Mouse (Mus musculus): ENCODE measurements around the gene Ldlrad3. TPM values are rescaled to one million over a fixed set of nuclear protein-coding genes. Genes with fewer than 3 reads are reported as not detected.

The Ldlrad3 gene
- polyA plus RNA-seq, 1 experiment: 18.5 TPM

- TF ChIP-seq POLR2A (IDR thresholded peaks at IDR 0.05; ENCODE audit: low read depth, low read length): no peak
- TF ChIP-seq CTCF (conservative IDR thresholded peaks at IDR 0.05; ENCODE audit: insufficient read depth, insufficient read length, low read depth, low read length): no peak
- H3K4me3 ChIP-seq (ENCODE audit: insufficient read depth, low read depth, low read length): no peak overlapping the region
- no peak for DNase-seq
- H3K36me3 ChIP-seq (ENCODE audit: control insufficient read depth, insufficient read depth, low read length): no peaks in the 10 kb centered on the region
- H3K4me1 ChIP-seq (ENCODE audit: control insufficient read depth, insufficient read depth, low read length): no peaks in the 10 kb centered on the region; the same call in 1 of the 2 replicates
- no peaks in the 10 kb centered on the region for H3K27me3 ChIP-seq (replicated peaks; ENCODE audit: control insufficient read depth, insufficient read depth, low read length)
- 81% methylated on average over 6 of the region's 6 CpGs for WGBS
- no peak overlapping the region for H3K27ac ChIP-seq (ENCODE audit: insufficient read depth, low read depth, low read length)
These were observed 79.5 kb downstream of the Ldlrad3 start for GRCm38 (mm10) chr2:102106728-102107127.

GRCm38 (mm10) chr2:102105454-102105853 is 80.7 kb downstream of the Ldlrad3 start:
- no peak for DNase-seq
- TF ChIP-seq POLR2A (IDR thresholded peaks at IDR 0.05; ENCODE audit: low read depth, low read length): no peak
- TF ChIP-seq CTCF (conservative IDR thresholded peaks at IDR 0.05; ENCODE audit: insufficient read depth, insufficient read length, low read depth, low read length): no peak
- H3K4me3 ChIP-seq (ENCODE audit: insufficient read depth, low read depth, low read length): no peak overlapping the region
- no peaks in the 10 kb centered on the region for H3K36me3 ChIP-seq (ENCODE audit: control insufficient read depth, insufficient read depth, low read length)
- no peaks in the 10 kb centered on the region for H3K27me3 ChIP-seq (replicated peaks; ENCODE audit: control insufficient read depth, insufficient read depth, low read length)
- no peak overlapping the region for H3K27ac ChIP-seq (ENCODE audit: insufficient read depth, low read depth, low read length)
- H3K4me1 ChIP-seq (ENCODE audit: control insufficient read depth, insufficient read depth, low read length): no peaks in the 10 kb centered on the region; the same call in 1 of the 2 replicates
- 84% methylated on average over 2 of the region's 2 CpGs for WGBS

DNA sequence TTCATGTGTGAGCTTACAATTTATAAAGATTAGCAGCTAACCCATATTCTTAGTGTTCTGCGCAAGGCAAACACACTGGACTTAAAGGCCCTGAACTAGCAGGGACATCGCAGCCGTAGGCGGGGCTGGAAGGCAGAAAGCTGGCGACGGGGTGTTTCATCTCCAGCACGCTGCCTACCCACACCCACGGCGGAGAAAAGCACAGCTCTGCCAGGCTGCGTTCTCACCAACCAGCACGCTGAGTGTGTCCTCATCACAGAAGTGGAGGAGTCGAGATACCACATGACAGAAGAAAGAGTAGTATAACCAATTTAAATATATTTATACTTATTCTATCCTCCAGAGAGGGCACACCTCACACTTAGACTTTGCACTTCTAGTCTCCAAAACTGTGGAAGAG is 82.2 kb downstream of the Ldlrad3 start:
- Histone ChIP-seq H3K4me1 (ENCODE audit: control insufficient read depth, insufficient read depth, low read length) (no peaks in the 10 kb centered on the region; the same call in 1 of the 2 replicates), H3K27me3 (replicated peaks; ENCODE audit: control insufficient read depth, insufficient read depth, low read length) (no peaks in the 10 kb centered on the region), H3K36me3 (ENCODE audit: control insufficient read depth, insufficient read depth, low read length) (no peaks in the 10 kb centered on the region), H3K27ac (ENCODE audit: insufficient read depth, low read depth, low read length) (no peak overlapping the region), H3K4me3 (ENCODE audit: insufficient read depth, low read depth, low read length) (no peak overlapping the region)
- no peak for TF ChIP-seq CTCF (conservative IDR thresholded peaks at IDR 0.05; ENCODE audit: insufficient read depth, insufficient read length, low read depth, low read length)
- no peak for TF ChIP-seq POLR2A (IDR thresholded peaks at IDR 0.05; ENCODE audit: low read depth, low read length)
- 92% methylated on average over 12 of the region's 12 CpGs for WGBS
- no peak for DNase-seq

GRCm38 (mm10) chr2:102100490-102100889 is 85.7 kb downstream of the Ldlrad3 start:
- 72% methylated on average over 4 of the region's 4 CpGs for WGBS
- Histone ChIP-seq H3K36me3 (ENCODE audit: control insufficient read depth, insufficient read depth, low read length) (no peaks in the 10 kb centered on the region), H3K4me1 (ENCODE audit: control insufficient read depth, insufficient read depth, low read length) (no peaks in the 10 kb centered on the region), H3K4me3 (ENCODE audit: insufficient read depth, low read depth, low read length) (no peak overlapping the region), H3K27me3 (replicated peaks; ENCODE audit: control insufficient read depth, insufficient read depth, low read length) (no peaks in the 10 kb centered on the region), H3K27ac (ENCODE audit: insufficient read depth, low read depth, low read length) (no peak overlapping the region)
- TF ChIP-seq CTCF (conservative IDR thresholded peaks at IDR 0.05; ENCODE audit: insufficient read depth, insufficient read length, low read depth, low read length) (no peak), POLR2A (IDR thresholded peaks at IDR 0.05; ENCODE audit: low read depth, low read length) (no peak)
- no peak for DNase-seq

GRCm38 (mm10) chr2:102099702-102100450 is 86.3 kb downstream of the Ldlrad3 start:
- no peaks in the 10 kb centered on the region for H3K36me3 ChIP-seq (ENCODE audit: control insufficient read depth, insufficient read depth, low read length)
- H3K4me1 ChIP-seq (ENCODE audit: control insufficient read depth, insufficient read depth, low read length): peaks cover 4% of the 10 kb centered on the region; the same call in 1 of the 2 replicates
- 72% methylated on average over 14 of the region's 14 CpGs for WGBS
- no peaks in the 10 kb centered on the region for H3K27me3 ChIP-seq (replicated peaks; ENCODE audit: control insufficient read depth, insufficient read depth, low read length)
- no peak overlapping the region for H3K4me3 ChIP-seq (ENCODE audit: insufficient read depth, low read depth, low read length)
- no peak for TF ChIP-seq POLR2A (IDR thresholded peaks at IDR 0.05; ENCODE audit: low read depth, low read length)
- TF ChIP-seq CTCF (conservative IDR thresholded peaks at IDR 0.05; ENCODE audit: insufficient read depth, insufficient read length, low read depth, low read length): no peak
- DNase-seq: peak; percentile 17
- H3K27ac ChIP-seq (ENCODE audit: insufficient read depth, low read depth, low read length): no peak overlapping the region

GRCm38 (mm10) chr2:102099261-102099660 is 86.9 kb downstream of the Ldlrad3 start:
- 92% methylated on average over 4 of the region's 4 CpGs for WGBS
- H3K4me1 ChIP-seq (ENCODE audit: control insufficient read depth, insufficient read depth, low read length): peaks cover 4% of the 10 kb centered on the region; the same call in 1 of the 2 replicates
- TF ChIP-seq CTCF (conservative IDR thresholded peaks at IDR 0.05; ENCODE audit: insufficient read depth, insufficient read length, low read depth, low read length) (no peak), POLR2A (IDR thresholded peaks at IDR 0.05; ENCODE audit: low read depth, low read length) (no peak)
- no peaks in the 10 kb centered on the region for H3K27me3 ChIP-seq (replicated peaks; ENCODE audit: control insufficient read depth, insufficient read depth, low read length)
- no peaks in the 10 kb centered on the region for H3K36me3 ChIP-seq (ENCODE audit: control insufficient read depth, insufficient read depth, low read length)
- DNase-seq: no peak
- H3K4me3 ChIP-seq (ENCODE audit: insufficient read depth, low read depth, low read length): no peak overlapping the region
- no peak overlapping the region for H3K27ac ChIP-seq (ENCODE audit: insufficient read depth, low read depth, low read length)

GRCm38 (mm10) chr2:102094773-102095172 is 91.4 kb downstream of the Ldlrad3 start:
- H3K36me3 ChIP-seq (ENCODE audit: control insufficient read depth, insufficient read depth, low read length): no peaks in the 10 kb centered on the region
- peak; percentile 45 for DNase-seq
- peaks cover 4% of the 10 kb centered on the region; the same call in 1 of the 2 replicates for H3K4me1 ChIP-seq (ENCODE audit: control insufficient read depth, insufficient read depth, low read length)
- WGBS: 36% methylated on average over 11 of the region's 11 CpGs
- TF ChIP-seq POLR2A (IDR thresholded peaks at IDR 0.05; ENCODE audit: low read depth, low read length): no peak
- no peak for TF ChIP-seq CTCF (conservative IDR thresholded peaks at IDR 0.05; ENCODE audit: insufficient read depth, insufficient read length, low read depth, low read length)
- no peak overlapping the region for H3K4me3 ChIP-seq (ENCODE audit: insufficient read depth, low read depth, low read length)
- no peaks in the 10 kb centered on the region for H3K27me3 ChIP-seq (replicated peaks; ENCODE audit: control insufficient read depth, insufficient read depth, low read length)
- H3K27ac ChIP-seq (ENCODE audit: insufficient read depth, low read depth, low read length): no peak overlapping the region

All from kidney, adult 2 months (tissue).